Mouse (Mus musculus) mammary gland, adult 2 months (tissue): ENCODE data around the gene Twist1. TPM values are rescaled to one million over a fixed set of nuclear protein-coding genes. Genes with fewer than 3 reads are reported as not detected.

Source experiments
- polyA plus RNA-seq: library from polyadenylated mRNA; depleted of rRNA; stranded (reverse); fragments of >200 nt; gene quantifications from 2 replicates; pipeline ENCODE4 v1.2.3, GENCODE M21; 2012; ENCODE audit warnings: low replicate concordance; rRNA removed

The Twist1 gene
- polyA plus RNA-seq = 25.5 and 80.6 TPM in 2 replicates

GRCm38 (mm10) chr12:33957400-33958240 is at the start of gene Twist1:
Gene Twist1 (plus strand): TSS chr12:33957671.

GRCm38 (mm10) chr12:33928331-33929192 is 28.9 kb upstream of the Twist1 start, which contains the start of gene Ferd3l:
Gene Ferd3l (plus strand): TSS chr12:33928425.

Other genes with a start within 250 kb of the Twist1 start
- gene Ferd3l, start 29.2 kb upstream of the Twist1 start, polyA plus RNA-seq = not detected in 2 replicates